Comparison of ENCODE assay signal across 18 mouse cellular contexts in the genomic region with DNA sequence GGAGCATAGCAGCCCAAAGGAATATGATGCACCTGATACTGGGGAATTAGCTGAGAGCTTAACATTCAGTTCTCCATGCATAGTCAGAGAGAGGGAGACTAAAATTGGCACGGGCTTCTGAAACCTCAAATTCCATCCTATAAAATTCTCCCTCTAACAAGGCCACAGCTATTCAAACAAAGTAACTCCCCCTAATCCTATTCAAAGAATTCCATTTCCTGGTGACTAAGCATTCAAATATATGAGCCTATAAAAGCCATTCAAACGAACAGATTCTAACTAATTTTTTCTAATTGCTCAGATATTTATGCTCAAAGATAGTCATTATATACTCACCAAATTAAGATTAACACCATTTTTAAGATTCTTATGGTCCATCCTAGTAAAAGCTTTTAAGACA.
"Had no signal": no experiment of that assay in that cellular context is flagged by ENCODE, and none has a peak within 500 bp of the region (broad histone marks: within the 10 kb centered on the region; RNA-seq: fewer than 3 reads in every experiment).

No protein-coding gene starts in this region.

- H3K9ac ChIP-seq: lung, embryonic 14.5 days; midbrain, embryonic 12.5 days; neural tube, embryonic 13.5 days; neural tube, embryonic 15.5 days had no signal

- H3K4me1 ChIP-seq: midbrain, embryonic 10.5 days; midbrain, embryonic 12.5 days; neural tube, embryonic 13.5 days; neural tube, embryonic 15.5 days had no signal

- DNase-seq: lung, embryonic 14.5 days; lung, postnatal 10 days; lung, postnatal 4 days; midbrain, embryonic 14.5 days; retina, postnatal 1 day; right cerebral cortex, adult 18-20 months; right cerebral cortex, postnatal 25 days; right cerebral cortex, postnatal 4 days; spleen, adult 18-20 months; thymus, adult 18-20 months; thymus, postnatal 14 days; thymus, postnatal 36 days had no signal

- ATAC-seq: midbrain, embryonic 16.5 days had no signal

- H3K9me3 ChIP-seq: midbrain, embryonic 10.5 days; midbrain, embryonic 12.5 days; neural tube, embryonic 13.5 days; neural tube, embryonic 15.5 days had no signal

- H3K4me3 ChIP-seq: midbrain, embryonic 10.5 days; midbrain, embryonic 12.5 days; myocyte; neural tube, embryonic 13.5 days; neural tube, embryonic 15.5 days had no signal

- H3K27ac ChIP-seq: midbrain, embryonic 10.5 days; midbrain, embryonic 12.5 days; neural tube, embryonic 13.5 days; neural tube, embryonic 15.5 days had no signal

- H3K4me2 ChIP-seq: lung, embryonic 14.5 days; midbrain, embryonic 12.5 days; neural tube, embryonic 13.5 days; neural tube, embryonic 15.5 days had no signal

- H3K36me3 ChIP-seq: midbrain, embryonic 10.5 days; midbrain, embryonic 12.5 days; neural tube, embryonic 13.5 days; neural tube, embryonic 15.5 days had no signal

- H3K27me3 ChIP-seq: midbrain, embryonic 12.5 days; neural tube, embryonic 13.5 days; neural tube, embryonic 15.5 days had no signal
